Comparison of ENCODE assay signal across 24 mouse cellular contexts in the genomic region with DNA sequence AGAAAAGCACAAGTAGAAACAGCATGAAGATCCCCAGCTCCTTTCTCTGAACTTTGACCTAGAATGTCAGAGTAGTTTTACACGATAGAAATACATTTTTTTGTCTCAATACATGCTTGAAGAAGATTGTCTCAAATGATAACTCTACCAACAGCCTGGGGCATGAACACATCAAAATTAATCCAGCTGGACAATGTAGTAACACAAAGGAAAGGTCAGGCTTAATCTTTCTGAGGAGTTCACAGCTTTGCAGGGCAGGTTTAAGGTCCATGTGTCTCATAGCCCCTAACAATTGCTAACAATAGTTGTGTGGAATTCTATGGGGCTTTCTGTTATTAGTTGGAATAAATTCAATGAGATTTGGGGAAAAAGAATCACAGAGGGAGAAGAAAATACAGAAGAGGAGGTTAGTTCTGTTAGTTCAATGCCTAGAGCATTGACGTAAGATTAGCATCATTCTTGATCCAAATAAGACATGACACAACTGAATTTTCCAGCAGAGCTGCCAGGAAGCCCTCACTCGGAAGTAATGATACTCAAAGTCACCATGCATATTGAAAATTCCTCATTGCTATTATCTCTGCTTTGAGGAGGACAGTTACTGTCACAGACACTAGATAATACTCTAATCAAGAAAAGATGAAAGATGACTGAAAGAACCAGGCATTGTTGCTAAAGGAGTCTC.
DNase-seq lines count a peak whose midpoint lies in the region; ATAC-seq and TF ChIP-seq lines count a peak whose summit lies in the region.
"Had no signal": no experiment of that assay in that cellular context is flagged by ENCODE, and none has a peak within 500 bp of the region (broad histone marks: within the 10 kb centered on the region; RNA-seq: fewer than 3 reads in every experiment).

No protein-coding gene starts in this region.

- H3K4me1 ChIP-seq in embryonic facial prominence, embryonic 14.5 days (ENCODE audit: control insufficient read depth, insufficient read depth, low read length): no peaks in the 10 kb centered on the region
- no peaks in the 10 kb centered on the region for H3K4me1 ChIP-seq in embryonic facial prominence, embryonic 10.5 days
- no peaks in the 10 kb centered on the region for H3K4me1 ChIP-seq in midbrain, postnatal 0 days (ENCODE audit: insufficient read depth, low read length)
- no peaks in the 10 kb centered on the region for H3K4me1 ChIP-seq in midbrain, embryonic 13.5 days (replicated peaks)
- H3K4me1 ChIP-seq: embryonic facial prominence, embryonic 12.5 days; forebrain, embryonic 13.5 days; hindbrain, embryonic 12.5 days had no signal

- H3K4me2 ChIP-seq in embryonic facial prominence, embryonic 14.5 days (ENCODE audit: low read depth, low read length): no peak overlapping the region
- no peak overlapping the region for H3K4me2 ChIP-seq in midbrain, postnatal 0 days (ENCODE audit: low read depth, low read length, poor library complexity, severe bottlenecking)
- H3K4me2 ChIP-seq in midbrain, embryonic 13.5 days (replicated peaks): no peak overlapping the region
- H3K4me2 ChIP-seq: embryonic facial prominence, embryonic 12.5 days; forebrain, embryonic 13.5 days; heart, embryonic 11.5 days; hindbrain, embryonic 12.5 days had no signal

- no peak overlapping the region for H3K27ac ChIP-seq in embryonic facial prominence, embryonic 14.5 days (replicated peaks; ENCODE audit: low read depth, low read length)
- H3K27ac ChIP-seq in embryonic facial prominence, embryonic 10.5 days (replicated peaks): no peak overlapping the region
- no peak overlapping the region for H3K27ac ChIP-seq in midbrain, postnatal 0 days (ENCODE audit: low read depth, low read length)
- H3K27ac ChIP-seq in midbrain, embryonic 13.5 days: no peak overlapping the region
- H3K27ac ChIP-seq: embryonic facial prominence, embryonic 12.5 days; forebrain, embryonic 13.5 days; gastrocnemius, adult 2 months; hindbrain, embryonic 12.5 days had no signal

- no peak for TF ChIP-seq CTCF in midbrain, postnatal 0 days (IDR thresholded peaks at IDR 0.05)

- ATAC-seq in embryonic facial prominence, embryonic 14.5 days (ENCODE audit: low read depth): no peak
- ATAC-seq in midbrain, postnatal 0 days (ENCODE audit: low FRiP score): no peak
- ATAC-seq in midbrain, embryonic 13.5 days: no peak
- ATAC-seq: activated CD4-positive, CD25-positive, alpha-beta regulatory T cell, adult 4 months; CD4-positive, CD25-positive, alpha-beta regulatory T cell, adult 4 months; forebrain, embryonic 13.5 days; forebrain, embryonic 16.5 days; hindbrain, embryonic 16.5 days; inflammation-experienced regulatory T-cells, adult 6 months; intestine, embryonic 16.5 days had no signal

- H3K9me3 ChIP-seq in embryonic facial prominence, embryonic 14.5 days (ENCODE audit: control insufficient read depth, low read length): no peaks in the 10 kb centered on the region
- no peaks in the 10 kb centered on the region for H3K9me3 ChIP-seq in embryonic facial prominence, embryonic 10.5 days
- H3K9me3 ChIP-seq in midbrain, postnatal 0 days (ENCODE audit: low read length): no peaks in the 10 kb centered on the region
- no peaks in the 10 kb centered on the region for H3K9me3 ChIP-seq in midbrain, embryonic 13.5 days
- H3K9me3 ChIP-seq: embryonic facial prominence, embryonic 12.5 days; forebrain, embryonic 13.5 days; hindbrain, embryonic 12.5 days had no signal

- no peaks in the 10 kb centered on the region for H3K36me3 ChIP-seq in embryonic facial prominence, embryonic 14.5 days (ENCODE audit: control insufficient read depth, insufficient read depth, low read length)
- no peaks in the 10 kb centered on the region for H3K36me3 ChIP-seq in embryonic facial prominence, embryonic 10.5 days (replicated peaks)
- no peaks in the 10 kb centered on the region for H3K36me3 ChIP-seq in midbrain, postnatal 0 days (ENCODE audit: insufficient read depth, low read length)
- no peaks in the 10 kb centered on the region for H3K36me3 ChIP-seq in midbrain, embryonic 13.5 days
- H3K36me3 ChIP-seq: embryonic facial prominence, embryonic 12.5 days; hindbrain, embryonic 12.5 days had no signal

- 64% methylated on average over 3 of the region's 3 CpGs for WGBS in embryonic facial prominence, embryonic 14.5 days
- 69% methylated on average over 3 of the region's 3 CpGs for WGBS in embryonic facial prominence, embryonic 10.5 days
- 49% methylated on average over 3 of the region's 3 CpGs for WGBS in midbrain, postnatal 0 days
- WGBS in midbrain, embryonic 13.5 days: 49% methylated on average over 3 of the region's 3 CpGs

- no peak overlapping the region for H3K4me3 ChIP-seq in embryonic facial prominence, embryonic 14.5 days (ENCODE audit: low read depth, low read length)
- H3K4me3 ChIP-seq in embryonic facial prominence, embryonic 10.5 days: no peak overlapping the region
- no peak overlapping the region for H3K4me3 ChIP-seq in midbrain, postnatal 0 days (ENCODE audit: low read depth, low read length)
- no peak overlapping the region for H3K4me3 ChIP-seq in midbrain, embryonic 13.5 days (replicated peaks)
- H3K4me3 ChIP-seq: embryonic facial prominence, embryonic 12.5 days; erythroblast, embryonic 14.5 days; forebrain, embryonic 13.5 days; gastrocnemius, adult 2 months; hindbrain, embryonic 12.5 days had no signal

- H3K9ac ChIP-seq in embryonic facial prominence, embryonic 14.5 days (ENCODE audit: low read depth, low read length): no peak overlapping the region
- no peak overlapping the region for H3K9ac ChIP-seq in midbrain, postnatal 0 days (replicated peaks; ENCODE audit: low read length, poor library complexity, severe bottlenecking)
- no peak overlapping the region for H3K9ac ChIP-seq in midbrain, embryonic 13.5 days (replicated peaks)
- H3K9ac ChIP-seq: embryonic facial prominence, embryonic 12.5 days; forebrain, embryonic 13.5 days; hindbrain, embryonic 12.5 days had no signal

- peak; percentile 4 for DNase-seq in embryonic facial prominence, embryonic 14.5 days (ENCODE audit: low spot score)
- no peak for DNase-seq in embryonic facial prominence, embryonic 10.5 days (ENCODE audit: low spot score)
- peak; percentile 51 for DNase-seq in midbrain, postnatal 0 days (ENCODE audit: low spot score)
- DNase-seq in retina, postnatal 1 day: peak; percentile 82
- no peak for DNase-seq in frontal cortex, postnatal 36 days (ENCODE audit: low spot score in 2 of 2)
- DNase-seq: adrenal gland, adult 8-10 months; adrenal gland, postnatal 25 days; cerebellum, adult 11-12 months; cerebellum, adult 9-10 months; gastrocnemius, adult 2 months; gastrocnemius, postnatal 14 days; heart, adult 11 months had no signal

- no peaks in the 10 kb centered on the region for H3K27me3 ChIP-seq in embryonic facial prominence, embryonic 14.5 days (replicated peaks; ENCODE audit: control insufficient read depth, insufficient read depth, low read length)
- no peaks in the 10 kb centered on the region for H3K27me3 ChIP-seq in embryonic facial prominence, embryonic 10.5 days (replicated peaks; ENCODE audit: low read depth, poor library complexity, severe bottlenecking)
- no peaks in the 10 kb centered on the region for H3K27me3 ChIP-seq in midbrain, postnatal 0 days (ENCODE audit: insufficient read depth, low read length)
- no peaks in the 10 kb centered on the region for H3K27me3 ChIP-seq in midbrain, embryonic 13.5 days
- H3K27me3 ChIP-seq: embryonic facial prominence, embryonic 12.5 days; forebrain, embryonic 13.5 days; hindbrain, embryonic 12.5 days had no signal

Comparison
In these comparisons a context has a peak if more than half of its experiments do, and no peak if none do; other contexts are left out.
1. DNase-seq: peak in embryonic facial prominence, embryonic 14.5 days (single experiment), midbrain, postnatal 0 days (single experiment) and retina, postnatal 1 day (single experiment); none in embryonic facial prominence, embryonic 10.5 days (single experiment) and frontal cortex, postnatal 36 days (0 of 2).